Mouse (Mus musculus) midbrain, embryonic 10.5 days (tissue): ENCODE results near the gene Cfap77. TPM values are rescaled to one million over a fixed set of nuclear protein-coding genes. Genes with fewer than 3 reads are reported as not detected.

ENCODE experiments used
- DNase-seq: peaks from one replicate; pipeline ENCODE4 v3.0.0-alpha.2; 2017; ENCODE audit warnings: low spot score
- H3K27ac ChIP-seq: fragments of 300-500 bp; sonication (generic); replicated peaks from 2 replicates; pipeline ENCODE4 v1.5.1; 2016; ENCODE audit warnings: mild to moderate bottlenecking
- H3K27me3 ChIP-seq: fragments of 300-500 bp; sonication (generic); 2 replicates; pipeline ENCODE4 v1.6.1; 2016; ENCODE audit warnings: low read depth, mild to moderate bottlenecking; ENCODE audit not compliant: poor library complexity, severe bottlenecking
- H3K36me3 ChIP-seq: fragments of 300-500 bp; sonication (generic); 2 replicates; pipeline ENCODE4 v1.6.1; 2016; ENCODE audit warnings: mild to moderate bottlenecking, moderate library complexity
- H3K4me1 ChIP-seq: fragments of 300-500 bp; sonication (generic); 2 replicates; pipeline ENCODE4 v1.6.1; 2016
- H3K4me3 ChIP-seq: fragments of 300-500 bp; sonication (generic); 2 replicates; pipeline ENCODE4 v1.5.1; 2016; ENCODE audit warnings: mild to moderate bottlenecking, moderate library complexity
- H3K9me3 ChIP-seq: fragments of 300-500 bp; sonication (generic); replicated peaks from 2 replicates; pipeline ENCODE4 v1.6.1; 2016; ENCODE audit warnings: mild to moderate bottlenecking
- WGBS: fragments of 180-500 bp; shearing (Covaris S2); methylation state at CpG from one replicate; pipeline ENCODE4 v1.1.7; 2016; 5-methylcytosine and 5-hydroxymethylcytosine counted together
- polyA plus RNA-seq: library from polyadenylated mRNA; unstranded; fragments of >200 nt; fragmentation: Nextera tagmentation; extraction: Ambion mirVana; gene quantifications from 2 replicates; pipeline ENCODE4 v1.2.1, GENCODE M21; 2016

Cfap77 gene
- polyA plus RNA-seq, 1 experiment from 2014 or later: 2.4 TPM

DNA sequence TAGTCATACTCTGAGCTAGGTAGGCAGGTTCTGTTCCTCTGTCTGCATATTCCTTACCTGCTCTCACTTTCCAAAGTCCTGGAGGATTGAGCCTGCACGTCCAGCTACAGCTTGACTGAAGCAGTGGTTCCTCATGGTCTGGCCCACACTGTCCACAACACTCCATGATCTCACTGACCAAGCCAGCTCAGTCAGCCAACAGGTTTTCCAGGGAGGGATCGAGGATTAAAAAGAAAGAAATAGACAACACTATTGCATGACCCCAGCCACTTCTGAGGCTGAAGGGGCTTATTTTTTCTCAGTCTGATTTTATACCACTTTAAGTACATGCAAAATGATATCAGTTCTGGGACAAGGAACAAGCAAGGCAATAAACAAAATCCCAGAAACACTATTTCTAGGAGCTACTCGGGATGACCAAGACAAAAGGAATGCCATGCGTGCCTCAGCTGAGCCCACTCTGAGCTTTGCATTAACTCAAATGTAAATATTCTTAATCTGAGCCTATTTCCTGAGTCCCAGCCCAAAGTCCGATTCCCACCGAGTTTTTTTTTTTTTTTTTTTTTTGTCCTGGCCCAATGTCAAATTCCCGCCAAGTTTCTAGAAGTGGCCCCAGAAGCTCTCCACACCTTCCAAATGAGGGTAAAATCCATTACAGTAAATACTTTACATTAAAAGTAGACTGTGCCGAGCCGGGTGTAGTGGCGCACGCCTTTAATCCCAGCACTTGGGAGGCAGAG lies 20.6 kb upstream of the Cfap77 start:
- WGBS: 96% methylated on average over 11 of the region's 11 CpGs
- no peak overlapping the region for H3K27ac ChIP-seq
- H3K36me3 ChIP-seq: peaks cover 95% of the 10 kb centered on the region
- no peak for DNase-seq
- H3K9me3 ChIP-seq: no peaks in the 10 kb centered on the region
- H3K4me3 ChIP-seq: no peak overlapping the region
- no peaks in the 10 kb centered on the region for H3K4me1 ChIP-seq
- H3K27me3 ChIP-seq: no peaks in the 10 kb centered on the region

DNA sequence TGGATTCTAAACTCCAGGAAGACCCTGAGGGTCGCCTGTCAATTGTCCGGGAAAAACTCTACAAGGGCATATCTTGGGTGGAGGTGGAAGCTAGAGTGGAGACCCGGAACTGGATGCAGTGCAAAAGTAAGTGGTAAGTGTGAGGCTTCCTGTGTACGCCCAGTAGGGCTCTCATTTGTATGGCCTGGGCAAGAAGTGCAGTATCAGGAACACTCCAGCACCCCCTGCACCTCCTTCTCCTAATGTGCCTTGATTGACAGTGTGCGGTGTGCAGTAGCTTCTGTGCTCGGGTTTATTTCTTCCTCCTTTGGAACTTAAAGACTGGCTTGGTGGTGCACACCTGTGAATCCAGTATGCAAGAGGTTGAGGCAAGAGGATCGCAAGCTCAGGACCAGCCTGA lies 19.8 kb upstream of the Cfap77 start:
- 93% methylated on average over 7 of the region's 7 CpGs for WGBS
- peaks cover 95% of the 10 kb centered on the region for H3K36me3 ChIP-seq

DNA sequence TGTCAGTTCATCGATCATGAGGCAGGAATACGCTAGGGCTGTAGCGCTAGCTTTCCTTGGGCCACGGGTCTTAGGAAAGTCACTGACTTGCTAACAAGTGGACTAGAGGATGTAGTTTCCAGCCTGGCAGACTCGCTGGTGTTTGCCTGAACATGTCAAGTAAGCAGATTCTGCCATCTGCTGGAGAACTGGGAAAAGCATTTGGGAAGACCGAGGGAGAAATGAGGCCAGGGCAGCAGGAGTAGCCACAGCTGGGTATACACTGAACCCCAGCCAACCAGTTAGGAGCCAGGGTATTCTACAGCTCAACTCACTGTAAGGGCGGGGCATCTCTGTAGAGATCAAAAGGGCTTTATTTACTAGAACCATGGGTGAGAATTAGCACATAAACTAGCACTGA lies 11.5 kb upstream of the Cfap77 start:
- peaks cover 5% of the 10 kb centered on the region for H3K4me1 ChIP-seq
- H3K36me3 ChIP-seq: peaks cover 59% of the 10 kb centered on the region
- H3K27ac ChIP-seq: no peak overlapping the region
- 56% methylated on average over 7 of the region's 7 CpGs for WGBS
- no peak for DNase-seq
- no peak overlapping the region for H3K4me3 ChIP-seq
- no peaks in the 10 kb centered on the region for H3K9me3 ChIP-seq
- no peaks in the 10 kb centered on the region for H3K27me3 ChIP-seq

More for the DNA sequence above, 19.8 kb upstream of the Cfap77 start:
- no peaks in the 10 kb centered on the region for H3K4me1 ChIP-seq
- no peak overlapping the region for H3K4me3 ChIP-seq
- no peak overlapping the region for H3K27ac ChIP-seq
- no peaks in the 10 kb centered on the region for H3K9me3 ChIP-seq
- no peak for DNase-seq
- no peaks in the 10 kb centered on the region for H3K27me3 ChIP-seq

- Histone ChIP-seq H3K4me3 (no peak overlapping the region), H3K9me3 (no peaks in the 10 kb centered on the region), H3K4me1 (peaks cover 11% of the 10 kb centered on the region), H3K27me3 (no peaks in the 10 kb centered on the region), H3K27ac (no peak overlapping the region), H3K36me3 (peaks cover 53% of the 10 kb centered on the region)
- WGBS: 91% methylated on average over 6 of the region's 6 CpGs
- DNase-seq: no peak
These were observed 10.9 kb upstream of the Cfap77 start for GRCm38 (mm10) chr2:29065796-29066195.

GRCm38 (mm10) chr2:29060135-29060597 lies 5.3 kb upstream of the Cfap77 start, which contains the start of gene Ttf1:
Ttf1 (plus strand) TSS chr2:29060262.
- DNase-seq: peak; percentile 92
- Histone ChIP-seq H3K36me3 (peaks cover 2% of the 10 kb centered on the region), H3K9me3 (no peaks in the 10 kb centered on the region), H3K4me3 (peak within 1 kb of the TSS; percentile 96), H3K4me1 (peaks cover 17% of the 10 kb centered on the region), H3K27me3 (peaks cover 26% of the 10 kb centered on the region), H3K27ac (peak within 1 kb of the TSS; percentile 92)
- WGBS: under 1% methylated on average over 41 of the region's 41 CpGs

GRCm38 (mm10) chr2:29054545-29054935 lies 326 bp downstream of the Cfap77 start:
- DNase-seq: no peak

DNA sequence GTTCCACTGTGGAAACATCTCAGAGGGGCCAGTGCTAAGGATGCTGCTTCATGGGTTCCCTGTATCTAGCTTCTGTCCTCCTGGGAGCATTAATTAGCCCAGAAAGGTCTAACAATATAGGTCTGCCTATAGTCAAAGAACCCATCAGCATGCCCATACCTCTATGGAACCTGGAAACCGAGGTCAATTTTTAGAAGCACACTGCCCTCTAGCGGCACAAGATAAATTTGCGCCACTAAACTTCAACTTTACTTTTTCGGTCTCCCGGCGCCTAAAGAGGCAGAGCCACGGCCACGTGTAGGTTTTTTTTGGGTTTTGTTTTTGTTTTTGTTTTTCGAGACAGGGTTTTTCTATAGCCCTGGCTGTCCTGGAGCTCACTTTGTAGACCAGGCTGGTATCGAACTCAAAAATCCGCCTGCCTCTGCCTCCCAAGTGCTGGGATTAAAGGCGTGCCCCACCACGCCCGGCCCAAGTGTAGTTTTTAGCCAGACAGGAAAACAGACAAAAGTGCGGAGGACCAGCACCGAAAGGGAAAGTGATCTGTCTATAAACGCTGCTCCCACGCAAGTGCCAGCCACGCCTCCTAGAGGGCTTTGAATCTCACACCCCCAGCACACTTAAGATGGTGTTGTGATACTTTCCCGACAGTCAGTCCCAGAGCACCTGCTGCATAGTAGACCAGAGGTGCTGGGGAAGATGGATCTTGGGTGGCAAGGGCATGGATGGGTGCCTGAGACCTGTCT lies 893 bp downstream of the Cfap77 start:
- peak overlapping the region; percentile 66 for H3K4me3 ChIP-seq
- WGBS: 4% methylated on average over 20 of the region's 20 CpGs
- no peaks in the 10 kb centered on the region for H3K9me3 ChIP-seq
- no peaks in the 10 kb centered on the region for H3K36me3 ChIP-seq
- no peak overlapping the region for H3K27ac ChIP-seq
- H3K4me1 ChIP-seq: peaks cover 54% of the 10 kb centered on the region
- peak; percentile 74 for DNase-seq
- peaks cover 75% of the 10 kb centered on the region for H3K27me3 ChIP-seq

More at GRCm38 (mm10) chr2:29054545-29054935, 326 bp downstream of the Cfap77 start:
- peak overlapping the region; percentile 91 for H3K27ac ChIP-seq
- no peaks in the 10 kb centered on the region for H3K9me3 ChIP-seq
- no peaks in the 10 kb centered on the region for H3K36me3 ChIP-seq
- peaks cover 50% of the 10 kb centered on the region for H3K4me1 ChIP-seq
- peaks cover 69% of the 10 kb centered on the region for H3K27me3 ChIP-seq
- peak overlapping the region; percentile 66 for H3K4me3 ChIP-seq
- WGBS: 1% methylated on average over 30 of the region's 30 CpGs

DNA sequence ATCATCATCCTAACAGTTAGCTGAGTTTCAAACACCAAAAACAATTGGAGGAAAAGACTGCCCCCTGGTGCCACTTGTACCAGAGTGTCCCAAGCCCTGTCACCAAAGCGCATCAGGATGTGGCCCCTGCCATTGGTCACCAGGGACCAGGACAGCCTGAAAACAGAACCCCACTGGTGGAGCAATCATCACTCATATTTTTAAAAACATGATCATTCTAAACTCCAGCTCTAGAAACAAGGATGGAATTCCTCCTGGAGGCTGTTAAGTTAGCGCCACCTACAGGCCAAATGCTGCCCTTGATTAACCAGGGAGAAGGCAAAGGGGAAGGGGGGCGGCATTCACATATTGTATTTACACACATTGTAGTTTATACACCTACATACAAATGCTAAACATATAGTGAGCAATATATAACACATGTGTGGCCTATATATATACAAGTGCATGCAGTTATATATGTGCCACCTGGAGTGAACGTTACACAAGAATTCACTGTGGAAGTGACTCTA lies 1.9 kb downstream of the Cfap77 start:
- no peaks in the 10 kb centered on the region for H3K36me3 ChIP-seq
- WGBS: 30% methylated on average over 4 of the region's 4 CpGs
- peaks cover 59% of the 10 kb centered on the region for H3K4me1 ChIP-seq
- H3K27me3 ChIP-seq: peaks cover 79% of the 10 kb centered on the region
- no peak overlapping the region for H3K27ac ChIP-seq
- H3K9me3 ChIP-seq: no peaks in the 10 kb centered on the region
- H3K4me3 ChIP-seq: peak overlapping the region; percentile 8; the same call in 1 of the 2 replicates
- DNase-seq: peak; percentile 64

DNA sequence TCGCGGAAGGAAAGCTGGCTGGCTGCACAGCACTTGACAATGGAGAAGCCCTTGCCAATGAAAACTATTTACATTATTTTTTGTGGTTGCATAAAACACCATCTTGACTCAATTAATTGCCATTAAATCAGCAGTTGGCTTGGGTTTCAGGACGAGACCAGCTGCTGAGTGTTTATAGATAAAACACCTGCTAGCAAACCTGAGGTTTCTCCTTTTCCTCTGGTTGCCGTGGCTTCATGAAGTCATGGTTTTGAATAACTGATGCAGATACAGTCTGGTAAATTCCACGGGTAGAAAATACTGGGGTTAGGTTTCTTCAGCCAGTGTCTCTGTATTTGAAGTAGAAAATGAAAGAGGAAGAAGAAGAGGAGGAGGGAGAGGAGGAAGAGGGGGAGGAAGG lies 2.9 kb downstream of the Cfap77 start:
- Histone ChIP-seq H3K36me3 (no peaks in the 10 kb centered on the region), H3K9me3 (no peaks in the 10 kb centered on the region), H3K27me3 (peaks cover 79% of the 10 kb centered on the region), H3K4me3 (no peak overlapping the region), H3K4me1 (peaks cover 61% of the 10 kb centered on the region), H3K27ac (no peak overlapping the region)
- DNase-seq: no peak
- WGBS: 64% methylated on average over 5 of the region's 5 CpGs

DNA sequence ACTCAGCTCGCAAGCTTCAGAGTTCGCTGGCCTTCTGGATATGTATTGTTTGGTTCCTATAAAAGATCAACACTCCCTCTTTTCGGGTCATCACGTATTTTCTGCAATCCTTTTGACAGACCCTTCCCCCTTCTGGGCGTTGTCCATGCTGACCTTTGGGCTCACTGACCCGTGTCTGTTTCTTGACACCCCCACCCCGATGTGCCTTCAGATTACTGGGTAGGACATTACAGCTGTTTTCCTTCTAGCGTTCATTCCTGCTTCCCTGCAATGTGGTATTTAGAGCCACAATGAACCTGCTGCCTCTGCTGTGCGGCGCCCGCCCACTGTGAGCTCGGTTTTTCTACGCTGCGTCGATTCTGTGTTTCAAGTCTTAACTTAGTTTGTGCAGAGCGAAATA lies 8.7 kb downstream of the Cfap77 start:
- no peaks in the 10 kb centered on the region for H3K9me3 ChIP-seq
- peaks cover 65% of the 10 kb centered on the region for H3K4me1 ChIP-seq
- peaks cover 95% of the 10 kb centered on the region for H3K27me3 ChIP-seq
- WGBS: 13% methylated on average over 16 of the region's 16 CpGs
- peak; percentile 72 for DNase-seq
- no peaks in the 10 kb centered on the region for H3K36me3 ChIP-seq
- peak overlapping the region; percentile 70 for H3K27ac ChIP-seq
- H3K4me3 ChIP-seq: peak overlapping the region; percentile 33

DNA sequence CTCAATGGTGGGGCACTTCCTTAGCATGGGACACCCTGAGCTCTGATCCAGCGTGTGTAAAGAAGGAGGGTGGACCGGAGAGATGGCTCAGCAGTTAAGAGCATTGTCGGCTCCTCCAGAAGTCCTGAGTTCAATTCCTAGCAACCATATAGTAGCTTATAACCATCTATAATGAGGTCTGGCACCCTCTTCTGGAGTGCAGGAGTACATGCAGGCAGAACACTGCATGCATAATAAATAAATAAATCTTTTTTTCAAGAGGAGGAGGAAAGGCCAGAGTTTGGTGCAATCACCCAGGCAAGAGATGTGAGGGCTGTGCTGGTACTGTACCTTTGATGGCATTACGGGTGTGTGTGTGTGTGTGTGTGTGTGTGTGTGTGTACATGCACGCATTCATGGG lies 12.7 kb downstream of the Cfap77 start:
- H3K27me3 ChIP-seq: peaks cover 98% of the 10 kb centered on the region
- H3K27ac ChIP-seq: peak overlapping the region; percentile 79
- H3K36me3 ChIP-seq: no peaks in the 10 kb centered on the region
- DNase-seq: no peak
- WGBS: 83% methylated on average over 5 of the region's 5 CpGs
- H3K4me3 ChIP-seq: no peak overlapping the region
- no peaks in the 10 kb centered on the region for H3K9me3 ChIP-seq
- H3K4me1 ChIP-seq: peaks cover 61% of the 10 kb centered on the region

DNA sequence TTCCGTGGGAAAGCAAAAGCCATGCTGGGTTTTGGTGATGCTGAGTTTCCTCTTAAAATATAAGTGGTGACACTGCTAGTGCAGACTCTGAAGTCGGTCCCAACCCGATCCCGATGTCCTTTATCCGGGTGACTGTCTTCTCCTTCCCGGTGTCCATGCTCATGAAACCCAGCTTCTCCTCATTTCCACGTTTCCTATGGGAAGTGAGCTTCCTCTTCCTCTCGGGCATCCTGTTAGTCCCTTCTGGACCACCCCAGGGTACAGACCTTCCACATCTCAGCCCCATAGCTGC lies 13.4 kb downstream of the Cfap77 start:
- Histone ChIP-seq H3K36me3 (no peaks in the 10 kb centered on the region), H3K27me3 (peaks cover 98% of the 10 kb centered on the region), H3K27ac (peak overlapping the region; percentile 79), H3K4me3 (peak overlapping the region; percentile 31), H3K4me1 (peaks cover 59% of the 10 kb centered on the region), H3K9me3 (no peaks in the 10 kb centered on the region)
- 11% methylated on average over 8 of the region's 8 CpGs for WGBS
- DNase-seq: no peak
